Mouse (Mus musculus) CH12F3 (cell line): Measurements from ENCODE around the gene Tmem59l.

Source experiments
- in situ Hi-C: fragments of 300-500 bp; cut with MboI; formaldehyde crosslinking; loops from 2 replicates; pipeline ENCODE4 v1.14.3; 2020; ENCODE audit warnings: low sequenced_read_pairs

Gene Tmem59l

GRCm38 (mm10) chr8:70509281-70509952 lies 22.3 kb upstream of the Tmem59l start:
- in situ Hi-C loops: loop anchor here (10.0 kb wide), 1 partner anchor 95 kb away; no protein-coding TSS in a partner anchor

GRCm38 (mm10) chr8:70507027-70507393 lies 19.9 kb upstream of the Tmem59l start:
- in situ Hi-C loops: loop anchor here (10.0 kb wide), 1 partner anchor 92 kb away; no protein-coding TSS in a partner anchor

- in situ Hi-C loops: loop anchor here (10.0 kb wide), 1 partner anchor 92 kb away; no protein-coding TSS in a partner anchor
Measured at GRCm38 (mm10) chr8:70506328-70507026, 19.3 kb upstream of the Tmem59l start, which contains the start of gene Rex1bd. Gene Rex1bd, minus strand, starts transcription at chr8:70506752.

- in situ Hi-C loops: loop anchor here (10.0 kb wide), 1 partner anchor 91 kb away; no protein-coding TSS in a partner anchor
Measured at GRCm38 (mm10) chr8:70505698-70506327, 18.7 kb upstream of the Tmem59l start.

- in situ Hi-C loops: loop anchor here (10.0 kb wide), 1 partner anchor 90 kb away; no protein-coding TSS in a partner anchor
Measured at GRCm38 (mm10) chr8:70504851-70505250, 17.7 kb upstream of the Tmem59l start.

GRCm38 (mm10) chr8:70504291-70504716 lies 17.1 kb upstream of the Tmem59l start:
- in situ Hi-C loops: loop anchor here (10.0 kb wide), 1 partner anchor 90 kb away; no protein-coding TSS in a partner anchor

- in situ Hi-C loops: loop anchor here (10.0 kb wide), 1 partner anchor 88 kb away; no protein-coding TSS in a partner anchor
Measured at GRCm38 (mm10) chr8:70503062-70503750, 16.0 kb upstream of the Tmem59l start.

GRCm38 (mm10) chr8:70502540-70502939 lies 15.4 kb upstream of the Tmem59l start:
- in situ Hi-C loops: loop anchor here (10.0 kb wide), 1 partner anchor 88 kb away; no protein-coding TSS in a partner anchor

GRCm38 (mm10) chr8:70501820-70502529 lies 14.8 kb upstream of the Tmem59l start:
- in situ Hi-C loops: loop anchor here (10.0 kb wide), 1 partner anchor 87 kb away; no protein-coding TSS in a partner anchor

- in situ Hi-C loops: loop anchor here (10.0 kb wide), 1 partner anchor 86 kb away; no protein-coding TSS in a partner anchor
Measured at GRCm38 (mm10) chr8:70500386-70501301, 13.5 kb upstream of the Tmem59l start.

- in situ Hi-C loops: no loop called here
Measured at GRCm38 (mm10) chr8:70495771-70496062, 8.6 kb upstream of the Tmem59l start.

- in situ Hi-C loops: no loop called here
Measured at GRCm38 (mm10) chr8:70495001-70495770, 8.0 kb upstream of the Tmem59l start.

- in situ Hi-C loops: no loop called here
Measured at GRCm38 (mm10) chr8:70494416-70494945, 7.3 kb upstream of the Tmem59l start.

- in situ Hi-C loops: no loop called here
Measured at GRCm38 (mm10) chr8:70493692-70494415, 6.7 kb upstream of the Tmem59l start.

- in situ Hi-C loops: no loop called here
Measured at GRCm38 (mm10) chr8:70492664-70493640, 5.8 kb upstream of the Tmem59l start, which contains the start of gene Crlf1. Gene Crlf1, plus strand, starts transcription at chr8:70493158.

- in situ Hi-C loops: no loop called here
Measured at GRCm38 (mm10) chr8:70490880-70491495, 3.8 kb upstream of the Tmem59l start.
